Mouse (Mus musculus) thymus, adult 2 months (tissue): ENCODE results near the gene Igsf3. TPM values are rescaled to one million over a fixed set of nuclear protein-coding genes. Genes with fewer than 3 reads are reported as not detected.

Experiments
- DNase-seq: peaks from one replicate; pipeline ENCODE4 v3.0.0; 2021
- H3K27ac ChIP-seq: fragments of 200-500 bp; 2 replicates; pipeline ENCODE4 v1.5.1; 2012; ENCODE audit warnings: low read length, control low read depth; ENCODE audit not compliant: control insufficient read depth, insufficient read depth
- H3K27me3 ChIP-seq: fragments of 200-500 bp; 2 replicates; pipeline ENCODE4 v1.6.1; 2012; ENCODE audit warnings: mild to moderate bottlenecking, low read length, moderate library complexity, mixed read lengths; ENCODE audit not compliant: control insufficient read depth, insufficient read depth
- H3K36me3 ChIP-seq: fragments of 200-500 bp; 2 replicates; pipeline ENCODE4 v1.6.1; 2012; ENCODE audit warnings: mild to moderate bottlenecking, low read length, moderate library complexity; ENCODE audit not compliant: control insufficient read depth, insufficient read depth
- H3K4me1 ChIP-seq: fragments of 200-500 bp; replicated peaks from 2 replicates; pipeline ENCODE4 v1.6.1; 2012; ENCODE audit warnings: low read length; ENCODE audit not compliant: control insufficient read depth, insufficient read depth
- H3K4me3 ChIP-seq: fragments of 200-500 bp; 2 replicates; pipeline ENCODE4 v1.5.1; 2012; ENCODE audit warnings: mild to moderate bottlenecking, low read length, control low read depth, moderate library complexity; ENCODE audit not compliant: control insufficient read depth, insufficient read depth
- CTCF ChIP-seq: fragments of 200-500 bp; IDR thresholded peaks from 2 replicates; pipeline ENCODE4 v1.5.1; 2012; ENCODE audit warnings: mild to moderate bottlenecking, control low read depth, low read length, moderate library complexity, borderline replicate concordance; ENCODE audit not compliant: control insufficient read depth, poor library complexity, insufficient read depth; ENCODE audit errors: extremely low read depth
- POLR2A ChIP-seq: fragments of 200-500 bp; IDR thresholded peaks from 2 replicates; pipeline ENCODE4 v1.6.1; 2012; ENCODE audit warnings: mild to moderate bottlenecking, low read length, control low read depth, moderate library complexity; ENCODE audit not compliant: control insufficient read depth, poor library complexity, insufficient read depth; ENCODE audit errors: extremely low read depth
- WGBS: fragments of 180-500 bp; shearing (Covaris S2); methylation state at CpG from one replicate; pipeline ENCODE4 v1.1.7; 2018; 5-methylcytosine and 5-hydroxymethylcytosine counted together
- polyA plus RNA-seq: library from polyadenylated mRNA; depleted of rRNA; stranded (reverse); fragments of >200 nt; gene quantifications from 2 replicates; pipeline ENCODE4 v1.2.3, GENCODE M21; 2012

Igsf3 gene
- polyA plus RNA-seq, 1 experiment: 8.6 TPM

DNA sequence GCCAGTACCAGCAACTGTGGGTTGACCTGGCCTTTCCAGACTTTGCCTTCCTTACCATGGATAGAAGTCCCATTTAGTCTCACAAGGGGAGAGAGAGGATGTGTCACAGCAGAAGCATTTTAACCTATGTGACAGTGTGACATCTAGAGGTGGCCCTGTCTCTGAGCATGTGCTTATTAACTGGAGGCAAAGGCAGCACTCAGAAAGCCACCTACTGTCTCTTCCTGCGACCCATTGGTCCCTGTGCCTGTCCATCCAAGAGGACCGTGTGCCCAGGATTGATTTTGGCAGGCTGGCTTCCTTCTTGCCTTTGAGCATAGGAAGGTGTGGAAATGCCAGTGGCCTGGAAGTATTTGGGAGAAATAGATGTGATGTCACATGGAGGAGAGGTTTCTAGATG lies 22.0 kb downstream of the Igsf3 start:
- Histone ChIP-seq H3K4me1 (no peaks in the 10 kb centered on the region; the same call in 1 of the 2 replicates), H3K27ac (no peak overlapping the region), H3K27me3 (no peaks in the 10 kb centered on the region), H3K4me3 (no peak overlapping the region), H3K36me3 (no peaks in the 10 kb centered on the region)
- no peak for DNase-seq
- no peak for TF ChIP-seq CTCF
- TF ChIP-seq POLR2A: no peak
- 81% methylated on average over 2 of the region's 2 CpGs for WGBS

DNA sequence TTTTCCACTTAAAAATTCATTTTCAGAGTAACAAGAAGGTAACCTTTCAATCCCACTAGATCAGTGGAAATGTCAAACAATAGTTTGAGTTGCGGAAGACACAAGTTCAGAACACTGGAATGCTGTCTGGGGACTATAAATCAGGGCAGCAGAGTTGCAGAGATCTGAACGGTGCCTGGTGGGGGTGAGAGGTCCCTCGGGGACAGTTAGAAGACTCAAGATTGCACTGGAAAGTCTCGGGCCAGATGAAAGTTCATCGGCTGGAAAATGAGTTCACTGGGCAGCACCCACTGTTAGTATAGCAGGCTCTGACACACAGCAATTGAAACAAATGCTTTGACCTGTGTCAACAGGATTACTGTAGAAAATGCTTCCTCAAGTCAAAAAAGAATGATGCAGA lies 24.6 kb downstream of the Igsf3 start:
- no peak for DNase-seq
- TF ChIP-seq CTCF: no peak
- no peak for TF ChIP-seq POLR2A
- H3K4me1 ChIP-seq: no peaks in the 10 kb centered on the region; the same call in 1 of the 2 replicates
- H3K27me3 ChIP-seq: no peaks in the 10 kb centered on the region
- H3K27ac ChIP-seq: no peak overlapping the region
- 81% methylated on average over 5 of the region's 5 CpGs for WGBS
- H3K4me3 ChIP-seq: no peak overlapping the region
- no peaks in the 10 kb centered on the region for H3K36me3 ChIP-seq

DNA sequence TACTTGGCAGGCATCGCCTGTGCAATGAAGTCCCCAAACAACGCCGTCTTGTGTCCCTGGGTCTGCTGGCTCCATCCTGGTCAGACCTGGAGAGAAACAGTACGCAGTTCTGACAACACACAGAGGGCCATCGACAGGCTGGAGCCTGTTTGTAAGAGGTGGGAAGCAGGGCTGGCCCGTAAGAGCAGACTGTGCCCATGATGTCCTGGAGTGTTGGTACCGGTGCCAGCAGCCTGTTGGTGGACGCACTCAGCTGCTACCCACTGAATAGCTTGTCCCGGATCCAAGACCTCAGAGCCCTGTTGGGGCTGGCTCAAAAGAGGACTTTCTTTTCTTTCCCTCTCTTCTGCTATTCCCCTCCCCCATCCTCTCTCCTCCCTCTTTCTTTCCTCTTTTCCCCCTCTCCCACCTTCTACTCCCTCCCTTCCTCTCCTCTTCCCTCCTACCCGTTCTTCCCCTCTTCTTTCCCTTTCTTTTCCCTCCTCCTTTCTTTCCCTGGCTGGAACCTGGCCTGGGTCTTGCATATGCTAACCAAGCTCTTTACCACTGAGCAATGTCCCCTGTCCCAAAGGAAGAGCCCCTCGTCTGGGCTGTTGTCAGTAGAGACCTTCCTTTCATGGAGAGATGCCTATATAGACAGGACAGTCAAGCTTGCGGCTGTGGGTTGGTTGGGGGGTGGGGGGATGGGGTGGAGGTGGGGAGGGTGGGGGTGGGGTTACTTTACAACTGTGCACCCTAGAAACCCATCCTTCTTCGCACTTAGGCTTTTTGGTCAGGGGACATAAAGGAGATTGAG lies 27.9 kb downstream of the Igsf3 start:
- Histone ChIP-seq H3K27me3 (no peaks in the 10 kb centered on the region), H3K4me3 (no peak overlapping the region), H3K36me3 (no peaks in the 10 kb centered on the region), H3K4me1 (peaks cover 18% of the 10 kb centered on the region), H3K27ac (no peak overlapping the region)
- no peak for DNase-seq
- TF ChIP-seq CTCF: no peak
- TF ChIP-seq POLR2A: no peak
- WGBS: 90% methylated on average over 13 of the region's 13 CpGs

DNA sequence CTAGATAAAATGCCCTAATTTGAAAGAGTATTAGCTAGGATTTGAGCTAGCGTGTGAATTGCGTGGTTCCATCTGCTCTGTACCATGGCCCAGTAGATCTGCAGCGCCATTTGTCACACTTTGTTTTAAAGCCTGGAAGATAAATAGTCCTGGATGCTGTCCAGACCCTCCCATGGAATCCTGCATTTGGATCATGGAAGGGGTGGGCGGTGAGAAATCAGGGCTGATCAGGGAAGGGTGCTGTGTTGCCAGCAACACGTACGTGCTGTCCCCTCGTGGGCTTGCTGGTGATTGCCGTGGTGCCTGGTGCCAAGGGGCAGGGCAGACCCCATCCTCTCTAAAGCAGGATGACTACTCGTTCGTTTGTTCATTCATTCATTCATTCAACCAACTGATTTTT lies 28.6 kb downstream of the Igsf3 start:
- Histone ChIP-seq H3K27me3 (no peaks in the 10 kb centered on the region), H3K4me1 (peaks cover 22% of the 10 kb centered on the region), H3K4me3 (no peak overlapping the region), H3K36me3 (no peaks in the 10 kb centered on the region), H3K27ac (no peak overlapping the region)
- WGBS: 93% methylated on average over 10 of the region's 10 CpGs
- no peak for TF ChIP-seq POLR2A
- no peak for TF ChIP-seq CTCF
- DNase-seq: no peak

DNA sequence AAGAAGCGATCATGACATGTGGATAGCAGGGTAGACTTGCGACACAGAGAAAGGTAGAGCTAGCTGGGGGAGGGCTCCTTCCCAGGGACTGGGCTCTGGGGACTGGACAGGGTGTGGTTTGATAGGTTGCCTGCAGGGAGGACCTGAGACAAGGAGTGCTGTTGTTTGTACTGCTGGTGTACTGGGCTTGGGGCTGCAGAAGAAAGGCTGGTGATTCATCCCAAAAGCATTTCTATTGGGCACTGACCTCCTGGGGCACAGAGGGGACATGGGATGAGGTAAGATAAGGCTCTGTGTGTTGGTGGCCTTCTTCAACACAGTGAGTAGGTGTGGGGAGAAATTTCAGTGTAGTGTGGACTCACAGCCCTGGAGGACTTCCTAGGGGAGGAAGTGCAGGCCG lies 29.2 kb downstream of the Igsf3 start:
- H3K27ac ChIP-seq: no peak overlapping the region

DNA sequence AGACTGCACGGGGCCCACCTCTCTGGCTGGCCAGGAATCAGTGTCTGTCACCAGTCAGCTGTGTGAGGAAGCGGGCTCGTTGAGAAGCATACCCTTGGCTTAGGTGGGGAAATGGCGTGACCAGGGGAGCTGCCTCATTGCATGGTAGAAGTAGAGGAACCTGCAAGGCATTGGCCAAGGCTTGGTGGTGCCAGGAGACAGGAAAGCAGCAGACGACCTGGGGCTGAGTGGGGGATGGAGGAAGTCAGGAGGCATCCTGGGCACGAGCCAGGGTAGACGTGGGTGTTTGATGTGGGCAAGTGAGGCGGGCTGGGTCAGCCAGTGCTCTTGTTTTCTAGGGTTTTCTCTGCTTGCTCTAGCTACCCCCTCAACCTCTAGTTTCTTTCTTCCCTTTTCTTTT lies 30.7 kb downstream of the Igsf3 start:
- no peak for TF ChIP-seq POLR2A
- peak; percentile 18; the same call in 1 of the 2 replicates for TF ChIP-seq CTCF
- 4% methylated on average over 8 of the region's 8 CpGs for WGBS
- peak; percentile 47 for DNase-seq
- H3K36me3 ChIP-seq: no peaks in the 10 kb centered on the region
- peaks cover 22% of the 10 kb centered on the region for H3K4me1 ChIP-seq
- H3K27me3 ChIP-seq: no peaks in the 10 kb centered on the region
- H3K4me3 ChIP-seq: no peak overlapping the region
- no peak overlapping the region for H3K27ac ChIP-seq

More for the DNA sequence above, 29.2 kb downstream of the Igsf3 start:
- peaks cover 22% of the 10 kb centered on the region for H3K4me1 ChIP-seq
- no peak for DNase-seq
- TF ChIP-seq CTCF (no peak), POLR2A (no peak)
- no peaks in the 10 kb centered on the region for H3K27me3 ChIP-seq
- 82% methylated on average over 3 of the region's 3 CpGs for WGBS
- no peak overlapping the region for H3K4me3 ChIP-seq
- H3K36me3 ChIP-seq: no peaks in the 10 kb centered on the region

DNA sequence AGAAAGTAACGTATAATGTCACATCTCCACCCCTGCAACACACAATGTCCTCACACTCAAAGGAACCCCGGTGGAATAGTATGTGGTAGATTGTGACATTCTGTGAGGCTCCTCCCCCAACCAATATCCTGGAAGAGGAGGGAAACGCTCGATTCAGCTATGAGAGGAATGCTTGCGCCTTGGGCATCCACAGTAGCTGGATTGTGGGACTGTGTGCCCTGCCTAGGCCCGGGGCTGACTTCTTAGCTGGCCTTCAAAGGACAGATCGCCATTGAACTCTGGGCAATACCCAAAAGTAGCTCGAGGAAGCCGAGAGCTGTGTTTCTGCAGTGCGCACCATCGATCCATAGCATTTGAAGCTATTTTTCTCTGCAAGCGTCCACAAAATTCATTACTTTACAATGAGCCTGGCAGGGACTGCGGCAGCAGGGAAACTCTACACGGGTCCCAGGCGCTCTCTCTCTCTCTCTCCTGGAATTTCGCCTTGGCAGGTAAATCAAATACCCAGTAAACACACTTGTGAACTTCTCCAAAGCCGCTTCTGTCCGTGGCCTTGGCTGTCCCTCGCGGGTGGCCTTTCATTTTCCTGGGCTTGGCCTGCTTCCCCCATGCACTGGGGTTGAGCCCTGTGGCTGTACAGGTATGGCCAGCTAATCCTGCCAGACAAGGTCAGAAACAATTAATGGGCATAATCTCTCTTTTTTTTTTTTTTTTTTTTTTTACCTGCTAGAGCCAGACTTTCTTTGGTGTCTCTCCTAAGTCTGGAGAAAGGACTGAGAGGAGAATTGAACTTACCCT lies 32.3 kb downstream of the Igsf3 start:
- 82% methylated on average over 20 of the region's 20 CpGs for WGBS
- no peak overlapping the region for H3K4me3 ChIP-seq
- no peak overlapping the region for H3K27ac ChIP-seq
- TF ChIP-seq CTCF: no peak
- no peak for TF ChIP-seq POLR2A
- no peaks in the 10 kb centered on the region for H3K27me3 ChIP-seq
- no peak for DNase-seq
- H3K36me3 ChIP-seq: no peaks in the 10 kb centered on the region
- H3K4me1 ChIP-seq: peaks cover 22% of the 10 kb centered on the region
